Mouse (Mus musculus): ENCODE data around the gene Narf.

Gene Narf

DNA sequence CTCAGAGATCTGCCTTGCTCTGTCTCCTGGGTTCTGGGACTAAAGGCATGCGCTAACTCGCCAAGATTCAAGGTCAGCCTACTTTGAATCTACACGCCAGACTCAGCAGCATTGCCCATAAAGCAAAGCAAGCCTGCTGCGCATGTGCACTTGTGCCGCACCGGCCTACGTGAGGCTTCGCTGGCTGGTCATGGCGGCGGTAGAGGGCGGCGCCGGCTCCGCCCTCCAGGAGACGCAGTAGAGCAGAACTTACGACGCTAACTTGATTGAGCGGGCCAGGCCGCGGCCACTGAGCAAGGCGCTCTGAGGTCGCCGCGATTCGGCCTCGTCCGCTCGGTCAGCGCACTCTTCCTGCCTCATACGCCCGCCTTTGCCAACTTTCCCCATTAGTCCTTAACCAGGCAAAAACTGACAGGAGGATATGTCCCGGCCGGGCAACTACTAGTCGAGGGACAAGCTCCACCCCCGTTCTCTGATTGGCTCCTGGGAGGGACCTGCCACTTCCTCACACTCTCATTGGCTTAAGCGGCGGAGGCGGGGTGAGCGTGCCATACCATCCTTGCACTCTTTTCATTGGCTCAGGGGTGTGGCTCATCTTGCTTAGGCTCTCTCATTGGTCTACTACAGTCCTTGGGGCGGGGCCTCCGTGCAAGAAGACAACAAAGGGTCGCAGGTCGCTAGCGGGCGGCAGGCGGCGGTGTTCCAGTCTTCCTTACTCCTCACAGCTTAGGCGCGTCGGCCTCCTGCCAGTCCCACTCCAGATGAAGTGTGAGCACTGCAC is at the start of gene Narf:
TSS of gene Narf (plus strand) at position 690 of the 781 bp plus-strand sequence.
- peak; percentile 99 for DNase-seq (ENCODE audit: low spot score)

- no peak for DNase-seq (ENCODE audit: low spot score)
Observed at GRCm38 (mm10) chr11:121189681-121190080, 47.4 kb upstream of the Narf start.

DNA sequence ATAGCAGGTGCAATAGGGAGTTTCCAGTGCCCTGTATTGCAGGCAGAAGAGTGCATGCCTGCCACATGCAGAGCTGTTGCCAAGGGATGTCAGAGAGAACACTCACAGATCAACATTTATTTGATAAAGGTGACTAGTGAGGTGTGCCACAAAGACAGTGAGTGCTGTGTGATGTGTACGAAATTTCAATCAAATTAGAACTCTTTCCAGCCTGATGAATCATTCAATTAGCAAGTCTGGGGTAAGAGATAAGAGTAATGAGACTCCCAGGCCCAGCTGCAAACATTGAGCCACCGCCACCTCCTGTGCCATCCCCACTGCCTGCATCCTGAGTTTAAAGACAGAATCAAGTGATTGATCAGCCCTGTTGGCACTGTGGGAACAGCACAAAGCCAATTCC is 44.3 kb upstream of the Narf start:
- no peak for DNase-seq (ENCODE audit: low spot score)

- DNase-seq (ENCODE audit: low spot score): no peak
Observed at GRCm38 (mm10) chr11:121193415-121193814, 43.6 kb upstream of the Narf start.

DNA sequence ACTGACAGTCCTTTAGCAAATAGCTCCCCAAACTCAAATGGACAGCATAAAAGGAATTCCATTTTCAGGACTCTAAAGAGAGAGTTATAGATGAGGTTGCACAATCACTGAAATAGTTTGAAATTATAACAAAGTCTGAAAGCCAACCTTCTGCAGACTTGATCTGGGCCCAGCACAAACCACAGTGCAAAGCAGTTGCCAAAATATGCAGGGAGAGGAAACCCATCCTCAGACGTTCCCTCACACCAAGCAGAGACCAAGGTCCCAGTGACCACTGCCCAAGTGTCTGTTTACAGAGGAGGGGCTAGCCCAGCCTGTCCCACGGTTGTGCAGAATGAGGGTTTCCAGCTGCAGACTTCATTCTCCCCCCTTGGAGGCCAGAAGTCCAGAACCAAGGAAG is 38.4 kb upstream of the Narf start:
- no peak for DNase-seq (ENCODE audit: low spot score)

DNA sequence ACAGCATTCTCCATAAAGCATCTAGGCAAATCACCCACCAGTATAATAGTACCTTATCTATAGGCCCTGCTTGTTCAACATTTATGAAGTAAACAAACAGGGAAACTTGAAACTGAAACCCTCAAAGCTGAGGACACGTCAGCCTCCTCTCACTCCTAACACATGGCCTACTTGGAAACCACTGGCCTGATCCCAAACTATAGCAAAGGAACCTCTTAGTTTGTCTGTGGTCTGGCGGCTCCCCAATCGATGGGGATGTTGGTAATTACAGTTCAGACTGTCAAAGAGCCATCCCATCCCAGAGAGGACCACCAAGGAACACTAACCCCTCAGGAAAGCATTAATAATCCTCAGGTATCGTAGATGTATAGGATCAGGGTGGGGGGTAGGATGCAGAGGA is 37.2 kb upstream of the Narf start:
- no peak for DNase-seq (ENCODE audit: low spot score)

DNA sequence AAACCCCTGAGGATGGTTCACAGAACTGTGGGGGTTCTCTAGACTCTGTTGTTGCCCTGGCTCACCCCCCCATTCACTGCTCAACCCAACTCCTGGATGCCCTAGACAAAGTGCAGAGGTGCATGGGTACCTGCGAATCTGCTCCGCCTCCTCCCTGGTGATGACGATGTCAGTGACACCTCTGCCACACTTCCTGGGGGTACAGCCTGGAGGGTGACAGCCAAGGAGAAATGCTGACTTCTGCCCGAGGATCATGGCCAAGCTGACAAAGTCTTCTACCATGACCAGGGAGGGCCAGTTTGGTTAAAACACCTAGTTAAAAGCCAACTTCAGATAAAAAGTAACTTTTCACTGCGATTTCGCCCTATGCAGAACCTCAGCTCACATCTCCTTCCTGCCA is 36.3 kb upstream of the Narf start:
- no peak for DNase-seq (ENCODE audit: low spot score)

- DNase-seq (ENCODE audit: low spot score): peak; percentile 38
Observed at GRCm38 (mm10) chr11:121201436-121202198, 35.4 kb upstream of the Narf start.

DNA sequence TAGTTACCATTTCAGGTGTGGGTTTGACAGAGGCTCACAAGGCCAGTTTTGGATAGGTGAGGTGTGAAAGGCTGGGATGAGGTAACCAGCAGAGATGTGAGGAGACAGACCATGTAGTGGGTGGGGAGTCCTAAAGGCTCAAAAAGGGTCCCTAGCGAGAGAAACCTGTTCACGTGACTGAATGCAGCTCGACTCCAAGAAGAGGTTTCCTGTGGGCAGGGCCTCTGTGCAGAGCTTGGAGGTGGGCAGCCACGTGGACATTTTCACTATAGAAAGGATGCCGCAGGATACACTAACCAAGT is 33.2 kb upstream of the Narf start:
- DNase-seq (ENCODE audit: low spot score): no peak

GRCm38 (mm10) chr11:121204161-121205006 is 32.7 kb upstream of the Narf start, which contains the start of the genes Hexdc and Ogfod3:
Gene Hexdc (plus strand): TSS chr11:121204433.
Gene Ogfod3 (minus strand): TSS chr11:121204711.
- peak; percentile 97 for DNase-seq (ENCODE audit: low spot score)

DNA sequence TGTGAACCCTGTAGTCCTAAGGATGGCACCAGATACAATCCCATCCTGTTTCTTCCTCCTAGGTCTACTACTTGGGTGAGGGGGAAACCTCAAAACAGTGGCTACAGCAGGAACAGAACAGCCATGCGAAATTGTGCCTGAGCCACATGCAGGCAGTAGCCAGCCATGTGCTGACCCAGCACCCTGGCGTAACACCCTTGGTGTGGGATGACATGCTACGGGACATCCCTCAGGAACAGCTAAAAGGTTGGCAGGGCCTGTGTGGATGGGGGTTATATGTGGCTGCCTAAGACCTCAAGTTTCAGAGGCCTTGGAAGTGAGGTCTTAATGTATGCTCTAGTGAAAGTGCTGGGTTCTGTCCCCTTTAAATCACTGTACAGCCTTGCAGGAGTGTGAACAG is 20.2 kb upstream of the Narf start:
- no peak for DNase-seq (ENCODE audit: low spot score)

- no peak for DNase-seq (ENCODE audit: low spot score)
Observed at GRCm38 (mm10) chr11:121219776-121220175, 17.3 kb upstream of the Narf start.

DNA sequence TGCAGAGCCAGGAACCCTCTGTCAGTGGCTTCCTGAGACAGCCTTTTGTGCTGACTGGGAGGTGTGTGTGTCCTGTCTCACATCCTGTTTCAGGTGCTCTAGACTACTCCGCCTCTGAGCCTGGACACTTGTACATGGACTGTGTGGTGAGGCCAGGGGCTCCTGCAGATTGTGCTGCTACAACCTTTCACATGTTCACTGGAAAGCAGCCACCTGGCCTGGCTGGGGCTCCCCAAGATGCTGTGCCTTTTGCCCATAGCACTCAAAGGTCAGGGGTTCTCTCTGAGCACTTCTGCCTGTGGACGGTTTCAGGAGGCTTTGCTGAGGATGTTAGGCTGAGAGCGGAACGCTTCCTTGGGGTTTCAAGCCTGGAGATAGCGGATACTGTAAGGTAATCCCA is 16.3 kb upstream of the Narf start:
- DNase-seq (ENCODE audit: low spot score): no peak

DNA sequence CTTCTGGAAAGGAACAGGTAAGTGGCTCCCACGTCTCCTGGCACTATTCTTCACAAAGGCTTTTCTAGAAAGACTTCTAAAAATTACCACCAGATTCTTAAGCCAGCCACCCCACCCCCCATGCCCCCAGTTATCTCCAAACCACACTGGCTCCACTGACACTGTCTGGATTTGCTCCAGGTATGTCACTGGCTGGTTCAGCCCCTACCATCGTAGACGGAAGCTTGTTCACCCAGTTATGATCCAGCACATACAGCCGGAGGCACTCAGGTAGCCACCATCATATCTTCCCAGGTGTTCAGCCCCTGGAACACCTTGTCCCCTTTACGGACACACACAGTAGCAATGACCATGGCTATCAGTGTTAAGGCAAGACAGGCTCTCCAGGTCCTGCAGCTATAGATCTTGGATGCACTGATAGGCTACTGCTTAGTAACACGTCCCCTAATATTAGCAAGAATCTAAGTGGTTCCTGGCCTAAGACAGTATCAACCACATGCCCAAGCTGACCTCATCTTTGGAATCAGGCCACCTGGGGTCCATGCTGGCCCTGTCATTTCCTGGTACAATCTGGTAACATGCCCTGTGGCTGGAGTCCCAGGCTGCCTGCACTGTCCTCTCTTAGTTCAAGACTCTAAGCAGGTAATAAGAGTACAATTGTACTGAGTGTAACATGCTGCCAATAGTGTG is 15.6 kb upstream of the Narf start:
- DNase-seq (ENCODE audit: low spot score): no peak

DNA sequence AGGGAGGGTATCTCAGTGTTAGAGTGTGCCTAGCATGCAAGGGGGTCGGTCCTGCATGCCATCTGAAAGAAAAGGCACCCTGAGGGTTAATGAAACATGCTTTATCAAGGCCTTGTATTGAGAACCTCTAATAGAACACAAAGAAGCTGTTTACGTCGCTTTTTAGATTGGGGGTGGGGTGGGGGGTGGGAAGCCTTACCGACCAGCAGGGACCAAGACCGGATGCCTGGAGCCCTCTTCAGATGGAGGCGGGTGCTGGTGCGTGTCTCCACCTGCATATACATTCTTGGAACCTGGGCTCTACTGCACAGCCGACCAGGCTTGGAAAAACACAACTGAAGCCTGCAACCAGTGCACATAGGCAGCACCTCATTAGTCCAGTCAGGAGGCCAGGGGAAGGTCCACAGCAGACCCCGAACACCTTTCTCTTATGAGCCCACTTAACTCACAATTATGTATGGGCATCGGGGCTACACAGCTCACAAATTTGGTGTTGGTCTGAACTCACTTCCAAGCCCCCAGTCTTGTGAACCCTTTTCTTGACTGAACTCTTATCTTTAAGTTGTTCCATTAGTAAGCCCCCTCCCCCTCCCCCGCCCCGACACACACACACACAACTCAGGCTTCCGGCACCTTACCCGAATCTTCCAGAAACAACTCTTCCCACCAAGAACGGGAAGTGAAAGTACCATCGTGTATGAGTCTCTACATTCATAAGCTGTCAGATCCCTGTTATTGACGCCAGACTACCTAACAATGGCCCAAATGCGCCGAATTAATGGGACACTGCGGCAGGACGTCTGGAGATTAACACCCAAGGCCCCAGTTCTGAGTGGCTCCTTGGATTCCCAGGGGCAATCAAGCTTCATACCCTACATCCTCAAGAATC is 8.7 kb upstream of the Narf start:
- DNase-seq (ENCODE audit: low spot score): peak; percentile 28

DNA sequence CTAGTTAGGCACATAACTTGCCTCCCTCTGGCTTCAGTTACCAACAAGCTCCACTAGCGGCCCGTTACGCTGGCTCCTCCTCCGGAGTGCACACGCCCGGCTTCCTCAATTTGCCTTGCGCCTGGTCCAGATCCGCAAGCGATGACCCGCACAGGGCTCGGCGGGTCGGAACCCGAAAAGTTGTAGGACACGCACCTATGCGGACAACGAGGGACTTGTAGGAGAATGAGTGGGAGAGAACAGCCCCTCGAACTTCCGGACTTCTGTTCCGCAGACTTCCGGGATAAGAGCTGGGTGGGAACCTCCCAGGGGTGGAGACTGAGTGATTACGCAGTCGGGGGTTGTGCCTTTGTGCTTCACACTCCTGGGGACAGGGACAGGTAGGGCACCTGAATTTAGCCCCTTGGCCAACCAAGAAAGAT is 8.0 kb upstream of the Narf start, which contains the start of gene Cybc1:
TSS of gene Cybc1 (minus strand) at position 305 of the 422 bp plus-strand sequence.
- DNase-seq (ENCODE audit: low spot score): peak; percentile 78

GRCm38 (mm10) chr11:121231191-121231590 is 5.9 kb upstream of the Narf start:
- no peak for DNase-seq (ENCODE audit: low spot score)

DNA sequence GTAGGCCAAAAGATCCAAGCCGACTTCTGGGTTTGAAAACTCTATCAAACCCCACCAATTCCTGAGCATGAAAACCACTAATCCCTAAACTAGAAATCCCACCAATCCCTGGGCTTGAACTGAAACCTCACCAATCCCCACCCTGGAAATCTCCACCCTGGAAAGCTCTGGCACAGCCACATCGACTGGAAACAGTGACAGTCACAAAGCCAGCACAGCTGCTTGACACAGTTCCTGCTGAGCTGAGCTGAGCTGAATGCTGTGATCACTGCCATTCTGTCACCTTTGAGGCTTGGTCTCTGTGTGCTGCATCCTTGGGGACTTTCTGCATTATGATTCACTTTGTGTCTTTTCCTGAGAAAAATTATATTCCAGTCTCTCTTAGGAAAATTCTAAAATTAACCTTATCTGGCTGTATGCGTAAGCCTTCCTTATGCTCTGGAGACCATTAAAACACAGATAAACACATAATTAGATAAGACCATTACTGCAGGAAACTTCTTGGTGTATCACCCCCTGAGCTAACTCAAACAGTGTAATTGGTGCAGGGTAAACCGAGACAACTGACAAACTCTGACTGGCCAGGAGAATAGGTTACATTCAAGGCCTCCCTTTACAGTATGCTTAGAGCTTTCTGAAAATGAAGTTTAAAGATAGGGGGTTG is 5.3 kb upstream of the Narf start:
- no peak for DNase-seq (ENCODE audit: low spot score)

- DNase-seq (ENCODE audit: low spot score): no peak
Observed at GRCm38 (mm10) chr11:121232706-121233105, 4.3 kb upstream of the Narf start.

All from urinary bladder, postnatal 14 days (tissue).